Mouse (Mus musculus): ENCODE data around the gene Vwa5a. TPM values are rescaled to one million over a fixed set of nuclear protein-coding genes. Genes with fewer than 3 reads are reported as not detected.

Vwa5a gene
- total and polyA plus RNA-seq, 2 experiments from 2014 or later, result 5.5 to 7.9 TPM

GRCm38 (mm10) chr9:38744619-38745315 is 26.7 kb downstream of the Vwa5a start:
- Histone ChIP-seq H3K4me1 (ENCODE audit: insufficient read depth) (no peaks in the 10 kb centered on the region), H3K27ac (ENCODE audit: low read depth, low read length) (no peak overlapping the region), H3K9me3 (ENCODE audit: low read length) (no peaks in the 10 kb centered on the region), H3K4me3 (ENCODE audit: low read depth, low read length) (no peak overlapping the region), H3K36me3 (ENCODE audit: insufficient read depth) (no peaks in the 10 kb centered on the region), H3K27me3 (ENCODE audit: insufficient read depth, low read length) (no peaks in the 10 kb centered on the region), H3K9ac (no peak overlapping the region), H3K4me2 (ENCODE audit: low read depth) (no peak overlapping the region)
- TF ChIP-seq CTCF (IDR thresholded peaks at IDR 0.05; ENCODE audit: low read depth), result no peak
- 93% methylated on average over 4 of the region's 4 CpGs for WGBS
- no peak for ATAC-seq
- no peak for DNase-seq

DNA sequence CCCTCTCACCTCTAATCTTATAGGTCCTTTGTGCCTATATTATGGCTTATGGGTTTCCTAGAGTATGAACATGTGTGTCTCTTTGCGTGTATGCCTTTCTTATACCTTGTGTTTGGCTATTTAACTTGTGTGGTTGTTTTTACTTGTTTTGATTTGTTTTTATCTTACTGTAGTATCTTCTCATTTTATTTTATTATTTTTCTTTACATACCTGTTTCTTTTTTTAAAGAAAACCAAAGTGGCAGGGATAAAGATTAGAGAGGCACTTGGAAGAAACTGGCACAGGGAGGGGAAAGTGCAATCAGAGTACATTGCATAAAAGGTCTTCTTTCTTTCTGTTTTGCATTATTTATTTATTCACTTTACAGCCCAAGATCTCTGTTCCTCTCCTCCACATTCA is 33.9 kb downstream of the Vwa5a start, which contains the start of gene Olfr920:
Olfr920 (plus strand) TSS at position 301 of the 400 bp plus-strand sequence.
- H3K4me3 ChIP-seq (ENCODE audit: low read depth, low read length), result no peak within 1 kb of the TSS
- no peak within 1 kb of the TSS for H3K27ac ChIP-seq (ENCODE audit: low read depth, low read length)
- ATAC-seq, result no peak
- no peaks in the 10 kb centered on the region for H3K9me3 ChIP-seq (ENCODE audit: low read length)
- no peaks in the 10 kb centered on the region for H3K36me3 ChIP-seq (ENCODE audit: insufficient read depth)
- no peaks in the 10 kb centered on the region for H3K27me3 ChIP-seq (ENCODE audit: insufficient read depth, low read length)
- 96% methylated on average over 1 of the region's 1 CpGs for WGBS
- no peaks in the 10 kb centered on the region for H3K4me1 ChIP-seq (ENCODE audit: insufficient read depth)
- no peak within 1 kb of the TSS for H3K4me2 ChIP-seq (ENCODE audit: low read depth)
- TF ChIP-seq CTCF (IDR thresholded peaks at IDR 0.05; ENCODE audit: low read depth), result no peak
- no peak for DNase-seq
- no peak within 1 kb of the TSS for H3K9ac ChIP-seq

DNA sequence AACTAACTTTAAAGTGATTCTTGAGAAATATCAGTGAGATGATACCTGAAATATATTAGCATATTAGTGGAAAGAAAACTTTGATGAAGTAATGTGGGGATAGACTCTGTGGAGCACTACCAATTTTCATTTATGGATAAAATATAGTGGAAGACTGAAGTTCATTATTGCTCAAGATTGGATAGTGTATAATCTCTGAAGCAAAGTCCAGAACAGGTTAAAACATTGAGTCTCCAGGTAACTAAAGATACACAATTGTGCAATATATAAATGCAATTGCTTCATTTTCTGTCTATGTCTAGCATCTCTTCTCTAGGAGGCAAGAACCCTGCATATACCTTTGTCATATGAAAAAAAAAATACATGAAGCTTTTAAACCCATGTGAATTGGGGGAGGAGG is 54.7 kb downstream of the Vwa5a start, which contains the start of gene Olfr921:
Olfr921 (plus strand) TSS at position 301 of the 400 bp plus-strand sequence.
- Histone ChIP-seq H3K36me3 (ENCODE audit: insufficient read depth) (no peaks in the 10 kb centered on the region), H3K9me3 (ENCODE audit: low read length) (no peaks in the 10 kb centered on the region), H3K9ac (no peak within 1 kb of the TSS), H3K4me2 (ENCODE audit: low read depth) (no peak within 1 kb of the TSS), H3K27me3 (ENCODE audit: insufficient read depth, low read length) (no peaks in the 10 kb centered on the region), H3K4me3 (ENCODE audit: low read depth, low read length) (no peak within 1 kb of the TSS), H3K27ac (ENCODE audit: low read depth, low read length) (no peak within 1 kb of the TSS), H3K4me1 (ENCODE audit: insufficient read depth) (no peaks in the 10 kb centered on the region)
- no peak for TF ChIP-seq CTCF (IDR thresholded peaks at IDR 0.05; ENCODE audit: low read depth)
- ATAC-seq (no peak), DNase-seq (no peak)

DNA sequence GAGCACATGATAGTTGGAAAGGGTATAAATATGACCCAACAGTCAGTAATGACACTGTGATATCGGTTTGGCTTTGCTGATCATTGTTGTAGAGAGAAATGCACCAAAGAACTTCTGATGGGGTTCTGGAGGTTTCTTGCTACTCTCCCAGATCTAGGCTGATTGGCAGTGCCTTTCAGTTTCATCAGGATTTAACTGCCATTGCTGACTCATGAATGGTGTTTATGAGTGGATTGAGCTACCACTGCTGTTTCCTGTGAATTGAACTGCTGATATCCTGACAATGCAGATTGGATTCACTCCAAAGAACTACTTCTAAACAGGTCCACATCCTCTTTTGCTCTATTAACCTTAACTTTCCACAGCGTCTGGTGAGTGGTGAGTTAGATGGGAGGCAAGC is 74.6 kb downstream of the Vwa5a start:
- DNase-seq, result no peak
- TF ChIP-seq CTCF (IDR thresholded peaks at IDR 0.05; ENCODE audit: low read depth), result no peak
- ATAC-seq, result no peak
- whole genome bisulfite sequencing, result 89% methylated on average over 2 of the region's 2 CpGs
- Histone ChIP-seq H3K36me3 (ENCODE audit: insufficient read depth) (no peaks in the 10 kb centered on the region), H3K27ac (ENCODE audit: low read depth, low read length) (no peak overlapping the region), H3K9me3 (ENCODE audit: low read length) (no peaks in the 10 kb centered on the region), H3K27me3 (ENCODE audit: insufficient read depth, low read length) (no peaks in the 10 kb centered on the region), H3K9ac (no peak overlapping the region), H3K4me1 (ENCODE audit: insufficient read depth) (no peaks in the 10 kb centered on the region), H3K4me2 (ENCODE audit: low read depth) (no peak overlapping the region), H3K4me3 (ENCODE audit: low read depth, low read length) (no peak overlapping the region)

Other genes starting within 250 kb of the Vwa5a start
- gene Olfr905, start 247.2 kb upstream of the Vwa5a start, total RNA-seq (2014; rRNA removed), result not detected in 2 replicates
- gene Olfr905, start 247.2 kb upstream of the Vwa5a start, polyA plus RNA-seq (2015; fragmentation: Nextera tagmentation; extraction: Ambion mirVana), result not detected in 2 replicates
- not detected in 2 replicates for gene Olfr906, start 231.2 kb upstream of the Vwa5a start, total RNA-seq (2014; rRNA removed)
- gene Olfr906, start 231.2 kb upstream of the Vwa5a start, polyA plus RNA-seq (2015; fragmentation: Nextera tagmentation; extraction: Ambion mirVana), result not detected in 2 replicates
- gene Olfr907, start 222.5 kb upstream of the Vwa5a start, total RNA-seq (2014; rRNA removed), result not detected in 2 replicates
- gene Olfr907, start 222.5 kb upstream of the Vwa5a start, polyA plus RNA-seq (2015; fragmentation: Nextera tagmentation; extraction: Ambion mirVana), result not detected in 2 replicates
- gene Olfr911-ps1, start 196.7 kb upstream of the Vwa5a start, total RNA-seq (2014; rRNA removed), result not detected in 2 replicates
- not detected in 2 replicates for gene Olfr911-ps1, start 196.7 kb upstream of the Vwa5a start, polyA plus RNA-seq (2015; fragmentation: Nextera tagmentation; extraction: Ambion mirVana)
- not detected in 2 replicates for gene Olfr910, start 180.4 kb upstream of the Vwa5a start, total RNA-seq (2014; rRNA removed)
- gene Olfr910, start 180.4 kb upstream of the Vwa5a start, polyA plus RNA-seq (2015; fragmentation: Nextera tagmentation; extraction: Ambion mirVana), result not detected in 2 replicates
- not detected in 2 replicates for gene Olfr912, start 138.1 kb upstream of the Vwa5a start, total RNA-seq (2014; rRNA removed)
- gene Olfr912, start 138.1 kb upstream of the Vwa5a start, polyA plus RNA-seq (2015; fragmentation: Nextera tagmentation; extraction: Ambion mirVana), result not detected in 2 replicates
- not detected in 2 replicates for gene Olfr913, start 125.5 kb upstream of the Vwa5a start, total RNA-seq (2014; rRNA removed)
- not detected in 2 replicates for gene Olfr913, start 125.5 kb upstream of the Vwa5a start, polyA plus RNA-seq (2015; fragmentation: Nextera tagmentation; extraction: Ambion mirVana)
- gene Olfr914, start 113.2 kb upstream of the Vwa5a start, total RNA-seq (2014; rRNA removed), result not detected in 2 replicates
- gene Olfr914, start 113.2 kb upstream of the Vwa5a start, polyA plus RNA-seq (2015; fragmentation: Nextera tagmentation; extraction: Ambion mirVana), result not detected in 2 replicates
- gene Olfr916, start 58.4 kb upstream of the Vwa5a start, total RNA-seq (2014; rRNA removed), result not detected in 2 replicates
- gene Olfr916, start 58.4 kb upstream of the Vwa5a start, polyA plus RNA-seq (2015; fragmentation: Nextera tagmentation; extraction: Ambion mirVana), result not detected in 2 replicates
- gene Olfr917, start 52.4 kb upstream of the Vwa5a start, total RNA-seq (2014; rRNA removed), result not detected in 2 replicates
- gene Olfr917, start 52.4 kb upstream of the Vwa5a start, polyA plus RNA-seq (2015; fragmentation: Nextera tagmentation; extraction: Ambion mirVana), result not detected in 2 replicates
- gene Olfr918, start 43.7 kb upstream of the Vwa5a start, total RNA-seq (2014; rRNA removed), result not detected in 2 replicates
- gene Olfr918, start 43.7 kb upstream of the Vwa5a start, polyA plus RNA-seq (2015; fragmentation: Nextera tagmentation; extraction: Ambion mirVana), result not detected in 2 replicates
- not detected in 2 replicates for gene Olfr919, start 14.6 kb upstream of the Vwa5a start, total RNA-seq (2014; rRNA removed)
- not detected in 2 replicates for gene Olfr919, start 14.6 kb upstream of the Vwa5a start, polyA plus RNA-seq (2015; fragmentation: Nextera tagmentation; extraction: Ambion mirVana)
- gene Olfr920, start 34.0 kb downstream of the Vwa5a start, total RNA-seq (2014; rRNA removed), result under 0.01 and 0.14 TPM in 2 replicates
- not detected in 2 replicates for gene Olfr920, start 34.0 kb downstream of the Vwa5a start, polyA plus RNA-seq (2015; fragmentation: Nextera tagmentation; extraction: Ambion mirVana)
- gene Olfr921, start 54.8 kb downstream of the Vwa5a start, total RNA-seq (2014; rRNA removed), result not detected in 2 replicates
- not detected in 2 replicates for gene Olfr921, start 54.8 kb downstream of the Vwa5a start, polyA plus RNA-seq (2015; fragmentation: Nextera tagmentation; extraction: Ambion mirVana)
- not detected in 2 replicates for gene Olfr922, start 96.3 kb downstream of the Vwa5a start, total RNA-seq (2014; rRNA removed)
- not detected in 2 replicates for gene Olfr922, start 96.3 kb downstream of the Vwa5a start, polyA plus RNA-seq (2015; fragmentation: Nextera tagmentation; extraction: Ambion mirVana)
- not detected in 2 replicates for gene Olfr923, start 108.3 kb downstream of the Vwa5a start, total RNA-seq (2014; rRNA removed)
- gene Olfr923, start 108.3 kb downstream of the Vwa5a start, polyA plus RNA-seq (2015; fragmentation: Nextera tagmentation; extraction: Ambion mirVana), result not detected in 2 replicates
- gene Olfr924, start 126.2 kb downstream of the Vwa5a start, total RNA-seq (2014; rRNA removed), result not detected in 2 replicates
- not detected in 2 replicates for gene Olfr924, start 126.2 kb downstream of the Vwa5a start, polyA plus RNA-seq (2015; fragmentation: Nextera tagmentation; extraction: Ambion mirVana)
- gene Olfr26, start 136.8 kb downstream of the Vwa5a start, total RNA-seq (2014; rRNA removed), result not detected in 2 replicates
- not detected in 2 replicates for gene Olfr26, start 136.8 kb downstream of the Vwa5a start, polyA plus RNA-seq (2015; fragmentation: Nextera tagmentation; extraction: Ambion mirVana)
- not detected in 2 replicates for gene Olfr926, start 158.9 kb downstream of the Vwa5a start, total RNA-seq (2014; rRNA removed)
- not detected in 2 replicates for gene Olfr926, start 158.9 kb downstream of the Vwa5a start, polyA plus RNA-seq (2015; fragmentation: Nextera tagmentation; extraction: Ambion mirVana)
- gene Olfr930, start 211.5 kb downstream of the Vwa5a start, total RNA-seq (2014; rRNA removed), result not detected in 2 replicates
- not detected in 2 replicates for gene Olfr930, start 211.5 kb downstream of the Vwa5a start, polyA plus RNA-seq (2015; fragmentation: Nextera tagmentation; extraction: Ambion mirVana)

Measured in forebrain, postnatal 0 days (tissue).